8 mouse cellular contexts compared by ENCODE assay signal in the genomic region with DNA sequence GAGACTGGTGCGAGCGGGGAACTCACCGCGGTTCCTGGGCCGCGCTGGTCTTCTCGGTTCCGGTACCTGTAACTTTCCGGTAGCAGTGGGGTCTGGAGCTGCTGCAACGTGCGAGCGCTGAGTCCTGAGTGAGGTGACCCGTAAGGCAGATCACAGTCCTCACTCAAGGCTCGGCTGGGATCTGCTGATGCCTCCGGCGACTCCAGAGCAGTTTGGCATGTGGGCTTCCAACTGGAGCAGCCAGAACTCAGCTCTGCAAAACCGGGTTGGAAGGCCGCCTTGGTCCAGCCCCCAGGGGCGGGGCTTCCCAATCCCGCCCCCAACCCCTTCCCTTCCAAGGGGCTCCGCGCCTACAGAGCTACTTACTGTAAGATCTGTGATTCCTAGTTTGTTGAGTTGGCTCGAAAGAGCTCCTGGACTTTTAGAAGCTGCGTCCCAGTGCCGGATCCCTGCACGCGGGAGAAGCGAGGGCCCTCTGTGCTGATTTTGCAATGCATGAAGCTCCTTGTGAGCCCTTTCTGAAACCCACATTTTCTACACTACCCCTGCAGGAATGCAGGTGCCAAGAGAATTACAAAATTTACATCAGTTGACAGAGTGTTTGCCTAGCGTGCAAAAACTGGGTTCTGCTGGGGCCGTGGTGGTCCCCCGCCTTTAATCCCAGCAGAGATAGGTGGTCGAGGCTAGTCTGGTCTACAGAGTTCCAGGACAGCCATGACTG. TPM values are rescaled to one million over a fixed set of nuclear protein-coding genes. Genes with fewer than 3 reads are reported as not detected.
DNase-seq lines count a peak whose midpoint lies in the region; ATAC-seq and TF ChIP-seq lines count a peak whose summit lies in the region.

No protein-coding gene starts in this region.

- TF ChIP-seq EP300 in lung, postnatal 0 days (IDR thresholded peaks at IDR 0.05) = no peak

- TF ChIP-seq CTCF in lung, postnatal 0 days (IDR thresholded peaks at IDR 0.05) = no peak

- peak; percentile 94 for DNase-seq in NIH3T3 (ENCODE audit: low read depth)
- DNase-seq in cerebellum, adult 9-11 months = peak; percentile 81
- DNase-seq in frontal cortex, adult 2 months (ENCODE audit: extremely low spot score in 1 of 2, low spot score in 1 of 2) = peak; percentile 50 to 84
- peak; percentile 82 for DNase-seq in hindbrain, embryonic 11.5 days (ENCODE audit: low spot score)
- DNase-seq in layer of hippocampus, postnatal 10 days (ENCODE audit: low spot score in 2 of 2) = peak; percentile 79 to 87
- peak; percentile 68 for DNase-seq in lung, postnatal 0 days (ENCODE audit: low spot score)
- DNase-seq in ovary, postnatal 14 days (ENCODE audit: low spot score) = peak; percentile 75
- DNase-seq in thymus, postnatal 14 days = peak; percentile 71

- no peaks in the 10 kb centered on the region for H3K9me3 ChIP-seq in hindbrain, embryonic 11.5 days (ENCODE audit: control insufficient read depth, low read length)
- H3K9me3 ChIP-seq in lung, postnatal 0 days (ENCODE audit: low read length) = no peaks in the 10 kb centered on the region

- H3K36me3 ChIP-seq in hindbrain, embryonic 11.5 days (ENCODE audit: control insufficient read depth, insufficient read depth, low read length) = no peaks in the 10 kb centered on the region
- H3K36me3 ChIP-seq in lung, postnatal 0 days (ENCODE audit: insufficient read depth, low read length) = no peaks in the 10 kb centered on the region

- H3K27me3 ChIP-seq in hindbrain, embryonic 11.5 days (ENCODE audit: control insufficient read depth, insufficient read depth, low read length) = no peaks in the 10 kb centered on the region
- H3K27me3 ChIP-seq in lung, postnatal 0 days (replicated peaks; ENCODE audit: insufficient read depth, low read length) = no peaks in the 10 kb centered on the region

- peak overlapping the region; percentile 26 for H3K4me3 ChIP-seq in hindbrain, embryonic 11.5 days (ENCODE audit: low read depth, low read length)
- H3K4me3 ChIP-seq in lung, postnatal 0 days (ENCODE audit: low read depth, low read length) = peak overlapping the region; percentile 45

- H3K4me1 ChIP-seq in hindbrain, embryonic 11.5 days (replicated peaks; ENCODE audit: control insufficient read depth, insufficient read depth, low read length) = no peaks in the 10 kb centered on the region
- H3K4me1 ChIP-seq in lung, postnatal 0 days (ENCODE audit: insufficient read depth, low read depth, low read length) = no peaks in the 10 kb centered on the region

- H3K9ac ChIP-seq in hindbrain, embryonic 11.5 days (ENCODE audit: low read depth, low read length) = peak overlapping the region; percentile 59; the same call in 1 of the 2 replicates
- peak overlapping the region; percentile 43 for H3K9ac ChIP-seq in lung, postnatal 0 days (replicated peaks; ENCODE audit: low read depth)

- 2% methylated on average over 32 of the region's 32 CpGs for WGBS in hindbrain, embryonic 11.5 days
- WGBS in lung, postnatal 0 days = under 1% methylated on average over 32 of the region's 32 CpGs

- H3K4me2 ChIP-seq in hindbrain, embryonic 11.5 days (replicated peaks; ENCODE audit: low read depth, low read length) = peak overlapping the region; percentile 70
- H3K4me2 ChIP-seq in lung, postnatal 0 days (replicated peaks; ENCODE audit: low read depth, low read length) = peak overlapping the region; percentile 89

- peak; percentile 82 for ATAC-seq in hindbrain, embryonic 11.5 days (ENCODE audit: low FRiP score)
- peak; percentile 90 for ATAC-seq in lung, postnatal 0 days

- no peak overlapping the region for H3K27ac ChIP-seq in hindbrain, embryonic 11.5 days (ENCODE audit: low read depth, low read length)
- H3K27ac ChIP-seq in lung, postnatal 0 days (ENCODE audit: low read length) = no peak overlapping the region

RNA-seq across cellular contexts. Expression of gene Psph, which starts 8.1 kb away (rescaled TPM):
- 18.9 and 25.2 TPM in 2 replicates for polyA plus RNA-seq in frontal cortex, adult 2 months (2012; rRNA removed)
- 39.8 and 40.0 TPM in 2 replicates for polyA plus RNA-seq in hindbrain, embryonic 11.5 days (2014; fragmentation: Nextera tagmentation; extraction: Ambion mirVana)
- total RNA-seq in layer of hippocampus, postnatal 10 days (2021) = 10 to 100 TPM; 23.7 to 28.5 TPM
- polyA plus RNA-seq in lung, postnatal 0 days (2015; fragmentation: Nextera tagmentation; extraction: Ambion mirVana) = 20.8 and 21.4 TPM in 2 replicates

RNA-seq across cellular contexts. Expression of gene Nipsnap2, which starts 54.3 kb away (rescaled TPM):
- polyA plus RNA-seq in frontal cortex, adult 2 months (2012; rRNA removed) = 118 and 124 TPM in 2 replicates
- polyA plus RNA-seq in hindbrain, embryonic 11.5 days (2014; fragmentation: Nextera tagmentation; extraction: Ambion mirVana) = 82.1 and 85.7 TPM in 2 replicates
- total RNA-seq in layer of hippocampus, postnatal 10 days (2021) = 10 to 100 TPM; 78.1 to 79.6 TPM
- 99.8 and 102 TPM in 2 replicates for polyA plus RNA-seq in lung, postnatal 0 days (2015; fragmentation: Nextera tagmentation; extraction: Ambion mirVana)
